ENCODE assay signal across 9 mouse cellular contexts in the genomic region with DNA sequence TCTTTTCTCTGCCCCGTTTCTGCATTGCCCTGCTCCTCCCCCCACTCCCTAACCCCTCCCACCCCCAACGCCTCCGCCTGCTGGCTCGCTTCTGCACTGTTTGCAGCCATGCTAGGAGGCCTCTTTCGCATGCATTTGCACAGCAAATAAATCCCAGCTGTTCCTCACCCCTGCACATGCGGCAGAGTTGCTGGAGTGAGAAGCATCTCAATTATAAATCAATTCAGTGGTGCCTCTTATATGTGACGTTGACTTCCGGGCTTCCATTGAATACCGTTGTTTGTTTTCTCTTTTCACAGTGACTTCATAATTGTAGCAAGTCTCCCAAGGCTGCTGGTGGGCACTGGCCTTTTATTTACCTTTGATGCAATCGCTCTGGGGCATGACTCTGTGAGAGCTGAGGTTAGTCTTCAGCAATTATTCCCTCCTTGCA.
DNase-seq lines count a peak whose midpoint lies in the region; ATAC-seq and TF ChIP-seq lines count a peak whose summit lies in the region.
"Had no signal": no experiment of that assay in that cellular context is flagged by ENCODE, and none has a peak within 500 bp of the region (broad histone marks: within the 10 kb centered on the region; RNA-seq: fewer than 3 reads in every experiment).

No protein-coding gene starts in this region.

- H3K79me2 ChIP-seq in heart, adult 2 months (replicated peaks; ENCODE audit: control insufficient read depth, insufficient read depth, low read length) = no peaks in the 10 kb centered on the region

- no peaks in the 10 kb centered on the region for H3K27me3 ChIP-seq in heart, adult 2 months (ENCODE audit: control insufficient read depth, insufficient read depth, low read length)
- peaks cover 3% of the 10 kb centered on the region; the same call in 1 of the 2 replicates for H3K27me3 ChIP-seq in limb, embryonic 12.5 days
- no peaks in the 10 kb centered on the region for H3K27me3 ChIP-seq in midbrain, embryonic 13.5 days

- no peak overlapping the region for H3K27ac ChIP-seq in heart, adult 2 months
- peak overlapping the region; percentile 63; the same call in 1 of the 2 replicates for H3K27ac ChIP-seq in limb, embryonic 12.5 days
- peak overlapping the region; percentile 51 for H3K27ac ChIP-seq in midbrain, embryonic 13.5 days

- no peak for TF ChIP-seq EP300 in heart, adult 2 months (IDR thresholded peaks at IDR 0.05; ENCODE audit: insufficient read depth, low read depth, low read length)

- H3K4me3 ChIP-seq in heart, adult 2 months = no peak overlapping the region
- no peak overlapping the region for H3K4me3 ChIP-seq in limb, embryonic 12.5 days (replicated peaks)
- no peak overlapping the region for H3K4me3 ChIP-seq in midbrain, embryonic 13.5 days (replicated peaks)

- TF ChIP-seq CTCF in heart, adult 2 months (IDR thresholded peaks at IDR 0.05) = peak; percentile 36; the same call in 1 of the 2 replicates
- TF ChIP-seq CTCF in brain, embryonic 14.5 days (IDR thresholded peaks at IDR 0.05; ENCODE audit: borderline replicate concordance, extremely low read depth, insufficient read depth, insufficient read length) = peak; percentile 21; the same call in 1 of the 2 replicates

- intact Hi-C loops in heart, adult 2 months (cut with DNase I) = no loop called here
- intact Hi-C loops in heart, postnatal 36 days (cut with DNase I) = no loop called here
- intact Hi-C loops in heart, postnatal 14 days (cut with DNase I) = no loop called here

- H3K4me1 ChIP-seq in heart, adult 2 months (ENCODE audit: control insufficient read depth, insufficient read depth, low read length) = no peaks in the 10 kb centered on the region
- peaks cover 11% of the 10 kb centered on the region for H3K4me1 ChIP-seq in limb, embryonic 12.5 days (replicated peaks)
- H3K4me1 ChIP-seq in midbrain, embryonic 13.5 days (replicated peaks) = peaks cover 15% of the 10 kb centered on the region

- DNase-seq in heart, adult 2 months = no peak
- no peak for DNase-seq in heart, postnatal 36 days
- DNase-seq in brain, embryonic 14.5 days (ENCODE audit: low read depth) = peak; percentile 86
- DNase-seq in heart, postnatal 14 days = peak; percentile 5 to 15
- DNase-seq in spleen, postnatal 14 days (ENCODE audit: low spot score in 2 of 2) = no peak
- DNase-seq in gastrocnemius, adult 18-20 months (ENCODE audit: low spot score) = no peak

- ATAC-seq in limb, embryonic 12.5 days (ENCODE audit: insufficient number of reproducible peaks, insufficient read depth, low FRiP score, low TSS enrichment, low read depth) = peak; percentile 77; the same call in 1 of the 2 replicates
- peak; percentile 88 for ATAC-seq in midbrain, embryonic 13.5 days

- peak overlapping the region; percentile 25 for H3K4me2 ChIP-seq in limb, embryonic 12.5 days
- H3K4me2 ChIP-seq in midbrain, embryonic 13.5 days (replicated peaks) = peak overlapping the region; percentile 28

- no peak overlapping the region for H3K9ac ChIP-seq in heart, adult 2 months (ENCODE audit: low read depth, low read length)
- no peak overlapping the region for H3K9ac ChIP-seq in limb, embryonic 12.5 days (replicated peaks)
- H3K9ac ChIP-seq in midbrain, embryonic 13.5 days (replicated peaks) = 0 out of 2 replicates have a peak overlapping the region, but pooled peaks have one; percentile 36

- WGBS in heart, adult 2 months = 7% methylated on average over 10 of the region's 10 CpGs
- under 1% methylated on average over 10 of the region's 10 CpGs for WGBS in limb, embryonic 12.5 days
- WGBS in midbrain, embryonic 13.5 days = 2% methylated on average over 10 of the region's 10 CpGs

- TF ChIP-seq POLR2A in heart, adult 2 months (IDR thresholded peaks at IDR 0.05; ENCODE audit: insufficient read depth, low read depth, low read length) = no peak
- TF ChIP-seq POLR2A in brain, embryonic 14.5 days (IDR thresholded peaks at IDR 0.05; ENCODE audit: borderline replicate concordance, extremely low read depth, insufficient read depth, insufficient read length, poor library complexity, severe bottlenecking) = no peak

- H3K36me3 ChIP-seq in heart, adult 2 months (ENCODE audit: control insufficient read depth, insufficient read depth, low read length) = no peaks in the 10 kb centered on the region
- no peaks in the 10 kb centered on the region for H3K36me3 ChIP-seq in limb, embryonic 12.5 days
- H3K36me3 ChIP-seq in midbrain, embryonic 13.5 days = no peaks in the 10 kb centered on the region
- H3K36me3 ChIP-seq: G1E had no signal

- H3K9me3 ChIP-seq in limb, embryonic 12.5 days = peaks cover 7% of the 10 kb centered on the region; the same call in 1 of the 2 replicates
- H3K9me3 ChIP-seq in midbrain, embryonic 13.5 days = peaks cover 4% of the 10 kb centered on the region; the same call in 1 of the 2 replicates

Comparison
In these comparisons a context has a peak if more than half of its experiments do, and no peak if none do; other contexts are left out.
1. DNase-seq: peak in brain, embryonic 14.5 days (single experiment) and heart, postnatal 14 days (2 of 2); none in heart, adult 2 months (0 of 2), heart, postnatal 36 days (0 of 2), spleen, postnatal 14 days (0 of 2) and gastrocnemius, adult 18-20 months (single experiment).